Mouse (Mus musculus) intestine, postnatal 0 days (tissue): ENCODE results near the gene Gpr84. TPM values are rescaled to one million over a fixed set of nuclear protein-coding genes. Genes with fewer than 3 reads are reported as not detected.

ENCODE experiments used
- ATAC-seq: fragments of 200-750 bp; cut with Nextera tagmentation; 2 replicates; pipeline ENCODE4 v1.8.0; 2017; ENCODE audit warnings: mild to moderate bottlenecking, moderate TSS enrichment, moderate library complexity
- H3K27ac ChIP-seq: fragments of 300-500 bp; sonication (generic); 2 replicates; pipeline ENCODE4 v1.5.1; 2014; ENCODE audit warnings: mild to moderate bottlenecking, low read depth, low read length, moderate library complexity
- H3K27me3 ChIP-seq: fragments of 300-500 bp; sonication (generic); replicated peaks from 2 replicates; pipeline ENCODE4 v1.6.1; 2014; ENCODE audit warnings: low read length, mixed read lengths; ENCODE audit not compliant: control insufficient read depth, insufficient read depth
- H3K36me3 ChIP-seq: fragments of 300-500 bp; sonication (generic); 2 replicates; pipeline ENCODE4 v1.6.1; 2014; ENCODE audit warnings: mild to moderate bottlenecking, moderate library complexity; ENCODE audit not compliant: control insufficient read depth, insufficient read depth
- H3K4me1 ChIP-seq: fragments of 300-500 bp; sonication (generic); replicated peaks from 2 replicates; pipeline ENCODE4 v1.6.1; 2014; ENCODE audit warnings: antibody characterized with exemption, low read length, mixed read lengths; ENCODE audit not compliant: control insufficient read depth, insufficient read depth
- H3K4me2 ChIP-seq: fragments of 300-500 bp; sonication (generic); replicated peaks from 2 replicates; pipeline ENCODE4 v1.6.1; 2014; ENCODE audit warnings: low read depth, mild to moderate bottlenecking, moderate library complexity
- H3K4me3 ChIP-seq: fragments of 300-500 bp; sonication (generic); 2 replicates; pipeline ENCODE4 v1.5.1; 2014; ENCODE audit warnings: low read depth, low read length
- H3K9ac ChIP-seq: fragments of 300-500 bp; sonication (generic); 2 replicates; pipeline ENCODE4 v1.6.1; 2014; ENCODE audit warnings: mild to moderate bottlenecking, low read depth, low read length
- H3K9me3 ChIP-seq: fragments of 300-500 bp; sonication (generic); 2 replicates; pipeline ENCODE4 v1.6.1; 2016; ENCODE audit warnings: mixed run types; ENCODE audit not compliant: control insufficient read depth
- CTCF ChIP-seq: sonication (generic); IDR thresholded peaks from 2 replicates; pipeline ENCODE4 v1.5.1; 2016; ENCODE audit warnings: low read depth, mild to moderate bottlenecking, control low read depth, antibody characterized with exemption, moderate library complexity
- WGBS: fragments of 180-500 bp; shearing (Covaris S2); extraction: QIAGEN DNeasy Blood & Tissue Kit; methylation state at CpG from one replicate; pipeline ENCODE4 v1.1.7; 2014; 5-methylcytosine and 5-hydroxymethylcytosine counted together
- polyA plus RNA-seq: library from polyadenylated mRNA; unstranded; fragments of >200 nt; fragmentation: Nextera tagmentation; extraction: Ambion mirVana; gene quantifications from 2 replicates; pipeline ENCODE4 v1.2.1, GENCODE M21; 2015

Gene Gpr84
- not detected in 2 replicates for polyA plus RNA-seq

DNA sequence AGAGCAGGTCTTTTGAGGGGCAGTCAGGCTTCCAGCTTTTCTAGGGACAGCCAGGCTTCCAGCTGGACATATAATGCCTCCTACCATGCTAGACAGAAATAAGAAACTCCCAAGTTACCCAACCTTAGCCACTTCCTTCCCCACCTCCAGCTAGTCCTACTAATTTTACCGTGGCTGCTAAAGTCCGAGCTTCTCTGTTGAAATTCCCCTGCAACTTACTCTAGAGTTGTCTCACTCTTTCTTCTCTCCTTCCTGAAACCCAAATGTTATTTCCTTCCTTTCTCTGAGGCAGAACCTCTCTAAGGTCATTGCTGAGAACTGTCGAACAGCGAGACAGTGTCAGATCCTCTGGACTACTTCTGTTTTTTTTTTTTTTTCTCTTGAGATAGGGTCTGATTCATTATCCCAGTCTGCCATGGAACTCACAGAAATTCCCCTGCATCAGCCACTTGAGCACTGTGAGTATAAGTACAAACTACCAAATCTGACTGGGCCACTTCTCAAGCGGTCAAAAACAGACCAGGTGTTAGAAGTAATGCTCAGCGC lies at the start of gene Gpr84:
Gene Gpr84, minus strand, starts transcription at position 248 of the 546 bp plus-strand sequence.
- no peak within 1 kb of the TSS for H3K27ac ChIP-seq
- no peak for ATAC-seq
- no peaks in the 10 kb centered on the region for H3K36me3 ChIP-seq
- no peaks in the 10 kb centered on the region for H3K9me3 ChIP-seq
- no peak within 1 kb of the TSS for H3K4me2 ChIP-seq
- 0 out of 2 replicates have a peak, but pooled peaks cover 13% of the 10 kb centered on the region for H3K4me1 ChIP-seq
- no peak within 1 kb of the TSS for H3K4me3 ChIP-seq
- no peak within 1 kb of the TSS for H3K9ac ChIP-seq
- H3K27me3 ChIP-seq = 0 out of 2 replicates have a peak, but pooled peaks cover 2% of the 10 kb centered on the region
- TF ChIP-seq CTCF = no peak
- 72% methylated on average over 6 of the region's 6 CpGs for WGBS

DNA sequence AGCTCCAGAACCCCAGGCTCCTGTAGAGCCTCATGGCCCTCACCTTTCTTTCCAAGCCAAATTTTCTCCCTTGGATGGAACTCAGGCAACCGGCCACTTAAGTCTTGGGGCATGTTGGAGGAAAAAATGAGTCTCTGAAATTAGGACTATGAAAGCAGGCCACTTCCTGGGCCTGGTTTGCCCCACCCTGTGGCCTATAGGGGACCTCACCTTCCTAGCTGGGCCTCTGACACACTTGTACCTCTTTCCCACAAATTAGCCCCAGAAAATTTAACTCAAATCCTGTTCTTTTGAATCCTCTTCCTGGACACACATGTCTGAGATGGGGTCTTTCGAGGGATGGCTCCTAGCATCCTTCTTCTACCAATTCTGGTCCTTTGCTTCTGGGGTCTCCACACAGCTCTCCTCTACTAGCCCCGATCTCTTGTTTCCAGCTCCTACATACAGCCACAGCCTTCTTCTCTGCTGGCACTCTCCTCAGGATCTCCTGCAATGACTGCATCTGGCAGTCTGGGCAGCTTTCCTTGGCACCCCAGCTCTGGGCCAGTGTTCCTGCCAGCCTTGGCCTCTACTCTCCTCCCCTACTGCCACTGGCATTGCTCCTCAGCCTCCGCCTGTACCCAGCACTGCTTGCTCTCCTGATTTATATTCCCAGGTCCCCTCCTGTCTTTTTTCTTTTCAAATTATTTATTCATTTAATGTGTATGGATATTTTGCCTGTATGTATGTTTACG lies 49.6 kb upstream of the Gpr84 start:
- Histone ChIP-seq H3K4me1 (no peaks in the 10 kb centered on the region), H3K4me2 (no peak overlapping the region), H3K9ac (no peak overlapping the region), H3K27ac (no peak overlapping the region), H3K4me3 (no peak overlapping the region), H3K36me3 (peaks cover 16% of the 10 kb centered on the region), H3K9me3 (no peaks in the 10 kb centered on the region), H3K27me3 (no peaks in the 10 kb centered on the region; the same call in 1 of the 2 replicates)
- WGBS = 89% methylated on average over 5 of the region's 5 CpGs
- TF ChIP-seq CTCF = no peak
- no peak for ATAC-seq

DNA sequence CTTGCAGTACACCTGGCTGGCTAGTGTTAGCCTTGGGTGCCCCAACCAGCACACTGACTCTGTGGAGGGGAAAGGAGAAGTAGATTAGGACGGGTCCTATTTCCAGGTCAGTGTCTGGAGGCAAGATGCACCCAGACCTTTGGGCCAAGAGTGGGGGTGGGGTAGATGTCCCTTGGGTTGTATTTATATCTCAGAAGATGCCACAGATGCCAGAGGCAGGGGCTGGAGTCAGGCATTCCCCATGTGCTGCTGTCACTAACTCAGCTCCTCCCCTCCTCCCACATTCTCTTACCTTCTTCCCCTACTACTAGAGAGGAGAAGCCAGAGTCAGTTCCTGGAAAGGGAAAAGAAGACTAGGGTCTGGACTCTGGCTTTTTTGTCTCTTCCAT lies 48.7 kb upstream of the Gpr84 start:
- Histone ChIP-seq H3K9ac (no peak overlapping the region), H3K9me3 (no peaks in the 10 kb centered on the region), H3K27ac (no peak overlapping the region), H3K27me3 (no peaks in the 10 kb centered on the region), H3K4me3 (no peak overlapping the region), H3K4me2 (no peak overlapping the region), H3K4me1 (no peaks in the 10 kb centered on the region), H3K36me3 (peaks cover 23% of the 10 kb centered on the region)
- WGBS = 50% methylated on average over 1 of the region's 1 CpGs
- no peak for ATAC-seq
- TF ChIP-seq CTCF = no peak

DNA sequence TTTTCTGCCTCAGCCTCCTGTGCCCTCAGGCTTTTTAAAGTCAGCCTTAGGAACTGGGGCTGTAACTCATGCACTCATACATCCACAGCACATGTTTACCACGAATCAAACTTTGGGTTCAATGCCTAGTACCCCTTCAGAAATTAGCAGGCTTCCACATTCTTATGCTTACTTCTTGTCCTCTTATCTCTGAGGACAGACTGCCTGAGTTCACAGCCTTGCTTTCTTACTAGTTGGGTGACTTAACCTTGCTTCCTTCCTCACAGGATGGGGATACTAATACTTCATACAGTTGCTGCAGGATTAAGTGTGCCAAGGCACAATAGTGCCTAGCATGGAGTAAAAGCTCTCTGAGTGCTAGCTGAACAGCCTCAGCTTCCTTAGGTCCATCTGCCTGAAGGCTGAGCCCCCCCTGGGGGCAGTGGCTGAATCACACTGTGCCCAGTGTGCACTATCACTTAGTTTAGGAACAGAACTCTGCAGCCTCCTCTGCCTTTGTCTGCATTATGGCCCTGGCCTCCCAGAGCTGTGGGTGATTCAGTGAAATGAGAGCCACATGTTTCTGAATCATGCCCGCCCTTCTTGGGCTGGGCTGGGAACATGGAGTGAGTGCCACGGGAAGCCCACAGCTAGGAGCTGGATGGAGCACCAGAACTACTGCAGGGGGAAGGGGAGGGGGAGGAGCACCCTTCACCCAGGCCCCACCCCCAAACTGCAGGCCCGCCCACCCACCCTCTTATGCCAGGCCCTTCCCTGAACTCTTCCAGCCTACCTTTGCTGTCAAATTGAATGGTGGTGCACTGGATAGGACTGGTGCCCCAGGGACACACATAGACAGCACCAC lies 48.1 kb upstream of the Gpr84 start:
- Histone ChIP-seq H3K9me3 (no peaks in the 10 kb centered on the region), H3K4me1 (no peaks in the 10 kb centered on the region), H3K27me3 (no peaks in the 10 kb centered on the region), H3K4me2 (no peak overlapping the region), H3K9ac (no peak overlapping the region), H3K36me3 (peaks cover 29% of the 10 kb centered on the region), H3K4me3 (no peak overlapping the region), H3K27ac (no peak overlapping the region)
- no peak for TF ChIP-seq CTCF
- no peak for ATAC-seq
- WGBS = 36% methylated on average over 4 of the region's 4 CpGs

DNA sequence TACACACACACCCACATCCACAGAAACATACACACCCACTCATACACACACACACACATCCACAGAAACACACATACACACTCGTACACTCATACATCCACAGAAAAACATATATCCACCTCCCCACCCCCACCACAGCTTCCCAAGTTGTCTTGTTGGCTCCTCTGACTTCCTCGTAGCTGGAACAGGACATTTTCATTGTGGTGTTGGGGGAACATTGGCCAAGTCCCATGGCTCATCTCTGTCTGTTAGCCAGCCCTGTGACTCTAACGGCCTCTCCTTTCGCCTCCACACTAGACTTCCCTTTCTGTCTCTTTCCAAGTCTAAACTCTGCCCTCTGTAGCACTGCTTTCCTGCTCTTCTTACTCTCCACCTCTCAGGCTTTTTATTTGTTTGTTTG lies 47.4 kb upstream of the Gpr84 start:
- Histone ChIP-seq H3K4me2 (no peak overlapping the region), H3K27ac (no peak overlapping the region), H3K9ac (no peak overlapping the region), H3K4me1 (no peaks in the 10 kb centered on the region), H3K4me3 (no peak overlapping the region), H3K36me3 (peaks cover 31% of the 10 kb centered on the region), H3K9me3 (no peaks in the 10 kb centered on the region), H3K27me3 (no peaks in the 10 kb centered on the region)
- no peak for TF ChIP-seq CTCF
- no peak for ATAC-seq
- 75% methylated on average over 4 of the region's 4 CpGs for WGBS

DNA sequence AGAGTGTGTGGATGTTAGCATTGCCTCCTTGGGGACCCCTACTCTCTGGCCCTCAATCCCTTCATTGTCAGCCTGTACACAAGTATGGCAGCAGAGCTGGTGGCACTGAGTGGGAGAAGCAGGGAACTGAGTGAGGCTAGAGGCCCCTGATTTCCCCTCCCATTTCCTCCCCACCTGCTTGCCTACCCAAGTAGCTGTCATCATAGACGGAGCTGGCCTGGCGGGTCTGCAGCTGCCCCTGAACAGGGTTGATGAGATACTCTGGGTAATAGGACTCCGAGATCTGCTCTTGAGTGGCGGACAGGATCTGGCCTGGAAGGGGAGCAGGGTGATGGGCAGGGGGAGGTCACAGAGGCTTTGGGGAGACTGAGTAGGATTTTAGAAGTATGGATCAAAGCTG lies 45.7 kb upstream of the Gpr84 start:
- H3K9ac ChIP-seq = no peak overlapping the region
- TF ChIP-seq CTCF = no peak
- H3K4me3 ChIP-seq = no peak overlapping the region
- 77% methylated on average over 4 of the region's 4 CpGs for WGBS
- peaks cover 44% of the 10 kb centered on the region for H3K36me3 ChIP-seq
- no peak overlapping the region for H3K27ac ChIP-seq
- H3K9me3 ChIP-seq = no peaks in the 10 kb centered on the region
- H3K4me2 ChIP-seq = no peak overlapping the region
- H3K4me1 ChIP-seq = no peaks in the 10 kb centered on the region
- H3K27me3 ChIP-seq = no peaks in the 10 kb centered on the region
- ATAC-seq = no peak
